Mouse (Mus musculus) liver, embryonic 13.5 days (tissue): ENCODE results near the gene Slc22a15. TPM values are rescaled to one million over a fixed set of nuclear protein-coding genes. Genes with fewer than 3 reads are reported as not detected.

Experiments
- ATAC-seq: fragments of 200-750 bp; cut with Nextera tagmentation; 2 replicates; pipeline ENCODE4 v1.8.0; 2017; ENCODE audit warnings: low read depth, mild to moderate bottlenecking, moderate number of reproducible peaks, moderate library complexity
- DNase-seq: peaks from one replicate; pipeline ENCODE4 v3.0.0; 2022
- H3K27ac ChIP-seq: fragments of 300-500 bp; sonication (generic); 2 replicates; pipeline ENCODE4 v1.5.1; 2015; ENCODE audit warnings: moderate library complexity, mild to moderate bottlenecking, inconsistent platforms
- H3K27me3 ChIP-seq: fragments of 300-500 bp; sonication (generic); 2 replicates; pipeline ENCODE4 v1.6.1; 2015; ENCODE audit warnings: mild to moderate bottlenecking, inconsistent platforms
- H3K36me3 ChIP-seq: fragments of 300-500 bp; sonication (generic); 2 replicates; pipeline ENCODE4 v1.6.1; 2015; ENCODE audit warnings: mild to moderate bottlenecking, inconsistent platforms
- H3K4me1 ChIP-seq: fragments of 300-500 bp; sonication (generic); replicated peaks from 2 replicates; pipeline ENCODE4 v1.6.1; 2015; ENCODE audit warnings: inconsistent platforms
- H3K4me2 ChIP-seq: fragments of 300-500 bp; sonication (generic); 2 replicates; pipeline ENCODE4 v1.6.1; 2015; ENCODE audit warnings: inconsistent platforms, mild to moderate bottlenecking, moderate library complexity
- H3K4me3 ChIP-seq: fragments of 300-500 bp; sonication (generic); replicated peaks from 2 replicates; pipeline ENCODE4 v1.5.1; 2015; ENCODE audit warnings: mild to moderate bottlenecking, inconsistent platforms
- H3K9ac ChIP-seq: fragments of 300-500 bp; sonication (generic); 2 replicates; pipeline ENCODE4 v1.6.1; 2015; ENCODE audit warnings: mild to moderate bottlenecking, inconsistent platforms
- H3K9me3 ChIP-seq: fragments of 300-500 bp; sonication (generic); replicated peaks from 2 replicates; pipeline ENCODE4 v1.6.1; 2016; ENCODE audit warnings: inconsistent platforms
- WGBS: fragments of 180-500 bp; shearing (Covaris S2); methylation state at CpG from one replicate; pipeline ENCODE4 v1.1.7; 2015; ENCODE audit not compliant: insufficient replicate concordance; 5-methylcytosine and 5-hydroxymethylcytosine counted together
- polyA plus RNA-seq: library from polyadenylated mRNA; unstranded; fragments of >200 nt; fragmentation: Nextera tagmentation; extraction: Ambion mirVana; gene quantifications from 2 replicates; pipeline ENCODE4 v1.2.1, GENCODE M21; 2015

The Slc22a15 gene
- polyA plus RNA-seq, 1 experiment from 2014 or later, result 1.3 TPM

DNA sequence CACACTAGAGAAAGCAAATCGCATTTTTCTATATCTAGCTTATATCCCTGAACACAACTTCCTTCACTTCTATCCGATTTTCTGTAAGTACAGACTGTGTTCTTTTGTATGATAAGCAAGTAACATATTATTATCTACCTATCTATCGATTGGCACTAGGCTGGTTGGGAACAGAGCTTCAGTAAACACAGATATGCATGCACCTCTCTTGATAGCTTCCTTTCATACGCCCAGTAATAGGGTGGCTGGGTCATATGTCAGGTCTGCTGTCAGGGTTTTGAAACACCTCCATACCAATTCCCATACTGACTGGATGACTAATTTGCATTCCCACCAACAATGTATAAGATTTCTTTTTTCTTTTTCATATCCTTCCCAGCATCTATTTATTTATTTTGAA lies 16.2 kb upstream of the Slc22a15 start:
- DNase-seq, result no peak
- Histone ChIP-seq H3K36me3 (no peaks in the 10 kb centered on the region), H3K4me1 (peaks cover 9% of the 10 kb centered on the region), H3K4me3 (no peak overlapping the region), H3K4me2 (no peak overlapping the region), H3K9ac (no peak overlapping the region), H3K27ac (no peak overlapping the region), H3K9me3 (no peaks in the 10 kb centered on the region), H3K27me3 (no peaks in the 10 kb centered on the region)
- ATAC-seq, result 0 out of 2 replicates have a peak, but pooled peaks have one; percentile 51
- WGBS, result 33% methylated on average over 4 of the region's 4 CpGs

- ATAC-seq, result no peak
These were observed 15.6 kb upstream of the Slc22a15 start for GRCm38 (mm10) chr3:101939865-101940264.

DNA sequence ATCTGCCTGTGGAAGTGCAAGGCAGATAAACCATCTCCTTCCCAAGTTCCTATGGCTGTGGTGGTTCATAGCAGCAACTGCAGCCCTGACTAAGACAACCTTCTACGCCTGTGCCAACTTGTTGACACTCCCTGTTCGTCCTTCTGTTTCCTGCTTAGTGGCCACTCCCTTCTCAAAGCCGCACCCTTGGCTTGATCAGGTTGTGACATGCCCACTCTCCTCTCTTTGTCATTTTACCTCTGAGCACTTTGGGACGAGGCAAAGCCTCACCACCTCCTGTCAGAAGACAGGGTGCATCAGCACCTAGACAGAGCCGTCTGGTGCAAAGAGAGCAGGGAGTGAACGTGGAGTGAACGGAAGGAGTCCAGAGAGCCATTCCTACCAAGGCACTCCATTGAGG lies 14.9 kb upstream of the Slc22a15 start:
- Histone ChIP-seq H3K4me3 (no peak overlapping the region), H3K36me3 (no peaks in the 10 kb centered on the region), H3K4me1 (peaks cover 9% of the 10 kb centered on the region), H3K27ac (no peak overlapping the region), H3K9me3 (no peaks in the 10 kb centered on the region), H3K27me3 (no peaks in the 10 kb centered on the region), H3K9ac (no peak overlapping the region), H3K4me2 (no peak overlapping the region)
- WGBS, result 38% methylated on average over 7 of the region's 7 CpGs
- no peak for DNase-seq
- ATAC-seq, result peak; percentile 36; the same call in 1 of the 2 replicates

More at GRCm38 (mm10) chr3:101939865-101940264, 15.6 kb upstream of the Slc22a15 start:
- no peaks in the 10 kb centered on the region for H3K9me3 ChIP-seq
- H3K4me1 ChIP-seq, result peaks cover 9% of the 10 kb centered on the region
- DNase-seq, result no peak
- no peak overlapping the region for H3K4me3 ChIP-seq
- H3K27ac ChIP-seq, result no peak overlapping the region
- H3K9ac ChIP-seq, result no peak overlapping the region
- 50% methylated on average over 3 of the region's 3 CpGs for WGBS
- no peaks in the 10 kb centered on the region for H3K27me3 ChIP-seq
- no peak overlapping the region for H3K4me2 ChIP-seq
- H3K36me3 ChIP-seq, result no peaks in the 10 kb centered on the region

DNA sequence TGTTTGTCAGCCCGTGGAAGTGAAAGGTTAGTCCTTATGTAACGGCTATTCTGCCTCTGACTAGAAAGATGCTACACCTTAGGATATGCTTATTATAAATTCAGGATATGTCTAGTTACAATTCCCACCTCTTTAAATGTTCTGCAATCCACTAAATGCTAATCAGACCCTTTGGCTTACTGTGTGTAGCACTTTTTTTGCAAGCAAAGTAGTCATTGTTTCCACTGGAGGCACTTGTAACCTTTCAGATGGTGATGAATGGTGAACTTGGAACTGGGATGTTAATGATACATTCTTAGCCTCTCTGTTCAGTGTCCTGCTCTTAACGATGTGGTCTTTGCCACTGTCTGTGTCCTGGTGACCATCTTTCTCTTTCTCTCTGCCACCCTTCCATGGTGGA lies 12.1 kb upstream of the Slc22a15 start:
- H3K9me3 ChIP-seq, result no peaks in the 10 kb centered on the region
- peaks cover 9% of the 10 kb centered on the region for H3K4me1 ChIP-seq
- H3K9ac ChIP-seq, result no peak overlapping the region
- 58% methylated on average over 3 of the region's 3 CpGs for WGBS
- H3K4me3 ChIP-seq, result no peak overlapping the region
- H3K4me2 ChIP-seq, result no peak overlapping the region
- no peaks in the 10 kb centered on the region for H3K27me3 ChIP-seq
- no peaks in the 10 kb centered on the region for H3K36me3 ChIP-seq
- no peak overlapping the region for H3K27ac ChIP-seq
- DNase-seq (no peak), ATAC-seq (no peak)

DNA sequence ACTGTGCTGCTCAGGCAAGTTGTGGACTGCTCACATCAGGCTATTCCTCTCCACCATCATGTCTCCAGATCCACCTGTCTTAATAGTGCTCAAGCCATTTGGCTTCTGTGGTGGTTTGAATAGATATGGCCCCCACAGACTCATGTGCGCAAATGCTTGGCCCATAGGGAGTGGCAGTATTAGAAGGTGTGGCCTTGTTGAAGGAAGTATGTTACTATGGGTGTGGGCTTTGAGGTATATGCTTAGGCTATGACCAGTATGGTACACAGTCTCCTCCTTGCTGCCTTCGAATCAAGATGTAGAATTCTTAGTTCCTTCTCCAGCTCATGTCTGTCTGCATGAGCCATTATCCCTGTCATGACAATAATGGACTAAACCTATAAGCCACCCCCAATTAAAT lies 9.6 kb upstream of the Slc22a15 start:
- no peak overlapping the region for H3K4me3 ChIP-seq
- H3K27ac ChIP-seq, result no peak overlapping the region
- H3K36me3 ChIP-seq, result no peaks in the 10 kb centered on the region
- DNase-seq, result no peak
- no peaks in the 10 kb centered on the region for H3K4me1 ChIP-seq
- H3K27me3 ChIP-seq, result no peaks in the 10 kb centered on the region
- H3K9me3 ChIP-seq, result no peaks in the 10 kb centered on the region
- H3K4me2 ChIP-seq, result no peak overlapping the region
- 64% methylated on average over 2 of the region's 2 CpGs for WGBS
- ATAC-seq, result no peak
- no peak overlapping the region for H3K9ac ChIP-seq

DNA sequence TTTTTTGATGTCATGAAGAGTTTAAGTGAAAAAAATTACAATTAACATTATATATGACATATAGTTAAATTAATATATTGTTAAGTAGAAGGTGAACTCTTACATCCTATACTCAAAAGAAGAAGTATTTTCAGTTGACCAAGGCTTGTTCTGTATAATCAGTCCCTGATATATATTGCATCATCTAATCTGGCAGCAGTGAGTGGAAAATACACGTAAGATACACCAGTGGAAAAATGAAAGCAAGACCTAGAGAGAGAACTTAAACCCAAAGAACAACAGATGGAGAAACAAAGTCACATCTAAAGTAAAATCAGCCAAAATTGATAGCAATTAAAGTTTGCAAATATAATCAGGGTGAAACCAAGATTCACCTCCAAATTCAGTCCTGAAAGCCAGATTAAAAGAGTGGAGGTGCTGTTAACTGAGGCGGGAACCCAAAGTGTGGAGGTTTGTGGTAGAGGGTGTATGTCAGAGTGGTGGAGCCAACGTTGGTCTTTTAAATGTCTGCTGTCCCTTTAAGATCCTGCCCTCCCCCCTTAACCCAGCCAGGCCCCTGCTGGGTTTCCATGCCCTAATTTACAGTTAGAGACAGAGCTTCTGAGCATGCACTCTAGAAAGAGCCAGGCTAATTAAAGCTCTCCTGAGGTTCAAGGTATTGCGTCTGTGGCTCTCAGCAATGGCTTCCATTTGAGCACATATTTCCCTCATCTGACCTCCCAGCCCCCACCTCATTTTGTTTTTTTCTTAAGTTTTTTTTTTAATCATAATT lies 5.0 kb upstream of the Slc22a15 start:
- Histone ChIP-seq H3K27ac (no peak overlapping the region), H3K27me3 (peaks cover 3% of the 10 kb centered on the region), H3K9ac (no peak overlapping the region), H3K9me3 (no peaks in the 10 kb centered on the region), H3K4me1 (peaks cover 6% of the 10 kb centered on the region), H3K36me3 (no peaks in the 10 kb centered on the region), H3K4me3 (no peak overlapping the region), H3K4me2 (no peak overlapping the region)
- 44% methylated on average over 4 of the region's 4 CpGs for WGBS
- ATAC-seq (no peak), DNase-seq (no peak)

DNA sequence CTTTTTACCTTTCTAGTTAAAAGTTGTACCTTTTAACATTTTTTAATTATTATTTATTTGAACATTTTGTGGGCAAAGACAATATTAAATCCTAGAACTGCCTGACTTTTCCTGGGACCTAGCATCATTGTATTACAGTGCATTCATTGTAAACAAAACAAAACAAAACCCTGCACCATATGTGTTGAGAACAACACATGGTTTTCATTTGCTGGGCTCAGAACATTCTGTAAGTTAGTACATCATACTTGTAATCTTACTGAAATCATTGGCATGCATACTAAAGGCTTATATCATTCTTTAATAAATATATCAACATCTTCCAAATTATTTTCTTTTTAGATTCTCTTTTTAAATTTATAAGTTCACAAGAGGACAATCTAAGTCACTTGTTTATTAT lies 2.4 kb upstream of the Slc22a15 start:
- H3K4me2 ChIP-seq, result no peak overlapping the region
- H3K9me3 ChIP-seq, result no peaks in the 10 kb centered on the region
- H3K27me3 ChIP-seq, result peaks cover 18% of the 10 kb centered on the region
- no peak overlapping the region for H3K27ac ChIP-seq
- no peak overlapping the region for H3K9ac ChIP-seq
- ATAC-seq (no peak), DNase-seq (no peak)
- H3K4me1 ChIP-seq, result peaks cover 10% of the 10 kb centered on the region
- H3K36me3 ChIP-seq, result no peaks in the 10 kb centered on the region
- no peak overlapping the region for H3K4me3 ChIP-seq

DNA sequence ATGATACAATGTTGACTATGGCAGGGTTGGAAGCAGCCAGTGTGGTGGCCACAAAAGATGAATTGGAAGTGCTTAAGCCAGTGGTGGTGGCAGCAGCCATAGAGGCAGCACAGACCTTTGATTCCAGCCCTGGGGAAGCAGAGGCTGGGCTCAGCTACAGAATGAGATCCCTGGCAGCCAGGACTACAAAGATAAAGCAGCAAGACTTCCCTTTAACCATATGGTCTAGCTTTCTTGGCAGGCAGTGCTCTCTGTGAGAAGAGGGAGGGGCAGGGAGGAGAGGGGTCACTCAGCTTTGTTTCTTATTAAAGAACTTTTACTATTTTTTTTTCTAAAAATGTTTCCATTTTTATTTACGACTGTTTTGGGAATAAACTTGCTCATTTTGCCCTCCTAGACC lies 1.4 kb upstream of the Slc22a15 start:
- Histone ChIP-seq H3K36me3 (no peaks in the 10 kb centered on the region), H3K9me3 (no peaks in the 10 kb centered on the region), H3K9ac (no peak overlapping the region), H3K4me3 (no peak overlapping the region), H3K4me1 (peaks cover 10% of the 10 kb centered on the region), H3K4me2 (no peak overlapping the region), H3K27me3 (peaks cover 18% of the 10 kb centered on the region), H3K27ac (no peak overlapping the region)
- WGBS, result 54% methylated on average over 1 of the region's 1 CpGs
- ATAC-seq (no peak), DNase-seq (no peak)

DNA sequence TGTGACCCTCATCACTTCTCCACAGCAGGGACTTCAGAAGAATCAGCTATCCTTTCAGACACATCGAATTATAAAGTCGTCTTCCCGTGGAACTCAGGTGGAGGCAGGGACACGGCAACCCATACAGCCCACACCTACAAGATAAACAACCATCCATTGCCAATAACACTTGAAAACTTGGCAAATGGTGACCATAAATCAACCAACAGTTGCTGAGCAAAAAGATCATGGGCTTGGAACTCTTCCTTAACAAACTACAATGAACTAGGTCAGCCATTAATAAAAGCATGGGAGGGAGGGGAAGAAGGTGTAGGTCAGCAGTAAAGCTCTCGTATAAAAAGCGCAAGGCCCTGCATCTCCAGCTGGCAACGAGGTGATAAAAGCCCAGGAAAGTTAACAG lies 1.9 kb downstream of the Slc22a15 start:
- Histone ChIP-seq H3K27ac (no peak overlapping the region), H3K4me3 (no peak overlapping the region), H3K9ac (no peak overlapping the region), H3K9me3 (no peaks in the 10 kb centered on the region), H3K36me3 (no peaks in the 10 kb centered on the region), H3K27me3 (peaks cover 18% of the 10 kb centered on the region), H3K4me2 (no peak overlapping the region), H3K4me1 (peaks cover 10% of the 10 kb centered on the region)
- no peak for ATAC-seq
- no peak for DNase-seq
- 66% methylated on average over 7 of the region's 7 CpGs for WGBS

- H3K36me3 ChIP-seq, result no peaks in the 10 kb centered on the region
- no peaks in the 10 kb centered on the region for H3K9me3 ChIP-seq
- H3K27me3 ChIP-seq, result peaks cover 7% of the 10 kb centered on the region
- ATAC-seq (no peak), DNase-seq (no peak)
- H3K27ac ChIP-seq, result no peak overlapping the region
- peaks cover 4% of the 10 kb centered on the region; the same call in 1 of the 2 replicates for H3K4me1 ChIP-seq
- H3K4me2 ChIP-seq, result no peak overlapping the region
- no peak overlapping the region for H3K9ac ChIP-seq
- WGBS, result 60% methylated on average over 3 of the region's 3 CpGs
- H3K4me3 ChIP-seq, result no peak overlapping the region
These were observed 5.7 kb downstream of the Slc22a15 start for GRCm38 (mm10) chr3:101918526-101918925.

DNA sequence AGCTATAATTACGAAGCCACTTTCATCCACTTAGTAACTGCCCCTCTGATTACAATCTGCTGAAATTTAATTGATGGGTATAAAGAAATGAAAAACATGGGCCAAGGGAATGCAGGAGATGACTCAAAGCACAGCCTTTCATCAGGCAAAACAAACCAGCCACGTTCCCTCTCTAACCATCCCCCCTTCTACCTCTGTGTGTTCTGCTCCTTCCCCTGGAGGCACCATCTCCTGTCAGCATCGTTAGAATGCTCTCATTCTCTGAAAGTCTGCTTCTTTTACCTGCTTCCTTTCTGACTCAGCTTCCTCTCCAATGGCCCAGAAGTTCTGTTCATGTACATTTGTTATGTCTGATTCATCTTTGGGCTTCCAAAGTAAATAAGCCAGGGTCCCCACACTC lies 6.6 kb downstream of the Slc22a15 start:
- 23% methylated on average over 3 of the region's 3 CpGs for WGBS
- H3K9ac ChIP-seq, result no peak overlapping the region
- no peaks in the 10 kb centered on the region; the same call in 1 of the 2 replicates for H3K4me1 ChIP-seq
- no peak overlapping the region for H3K4me2 ChIP-seq
- ATAC-seq, result no peak
- H3K4me3 ChIP-seq, result no peak overlapping the region
- no peak for DNase-seq
- no peaks in the 10 kb centered on the region for H3K36me3 ChIP-seq
- H3K27ac ChIP-seq, result no peak overlapping the region
- H3K9me3 ChIP-seq, result no peaks in the 10 kb centered on the region
- no peaks in the 10 kb centered on the region for H3K27me3 ChIP-seq

DNA sequence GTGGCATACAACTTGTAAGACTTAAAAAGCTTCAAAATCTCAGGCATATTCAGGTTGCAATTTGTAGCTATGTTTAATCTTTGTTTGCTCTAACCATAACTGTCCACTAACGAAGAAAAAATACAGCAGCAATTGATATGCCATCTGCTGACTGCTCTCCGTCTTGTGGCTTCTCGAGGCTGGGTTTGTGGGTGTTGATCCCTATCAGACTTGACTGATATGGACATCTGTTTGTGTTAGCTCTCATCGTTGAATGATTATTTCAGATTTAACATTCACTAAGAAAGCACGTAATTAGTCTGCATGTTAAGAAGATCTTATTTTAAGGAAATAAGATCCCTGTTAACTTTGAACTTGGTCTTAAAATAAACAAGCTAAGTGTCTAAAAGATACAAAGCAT lies 7.7 kb downstream of the Slc22a15 start:
- ATAC-seq, result no peak
- Histone ChIP-seq H3K4me3 (no peak overlapping the region), H3K4me2 (no peak overlapping the region), H3K36me3 (no peaks in the 10 kb centered on the region), H3K4me1 (no peaks in the 10 kb centered on the region; the same call in 1 of the 2 replicates), H3K27me3 (no peaks in the 10 kb centered on the region), H3K9me3 (no peaks in the 10 kb centered on the region), H3K27ac (no peak overlapping the region), H3K9ac (no peak overlapping the region)
- no peak for DNase-seq
- 23% methylated on average over 5 of the region's 5 CpGs for WGBS
